Mouse (Mus musculus) intestine, postnatal 0 days (tissue): ENCODE data around the gene Gtf2e1. TPM values are rescaled to one million over a fixed set of nuclear protein-coding genes. Genes with fewer than 3 reads are reported as not detected.

Experiments
- ATAC-seq: fragments of 200-750 bp; cut with Nextera tagmentation; 2 replicates; pipeline ENCODE4 v1.8.0; 2017; ENCODE audit warnings: mild to moderate bottlenecking, moderate TSS enrichment, moderate library complexity
- H3K27ac ChIP-seq: fragments of 300-500 bp; sonication (generic); 2 replicates; pipeline ENCODE4 v1.5.1; 2014; ENCODE audit warnings: mild to moderate bottlenecking, low read depth, low read length, moderate library complexity
- H3K27me3 ChIP-seq: fragments of 300-500 bp; sonication (generic); replicated peaks from 2 replicates; pipeline ENCODE4 v1.6.1; 2014; ENCODE audit warnings: low read length, mixed read lengths; ENCODE audit not compliant: control insufficient read depth, insufficient read depth
- H3K36me3 ChIP-seq: fragments of 300-500 bp; sonication (generic); 2 replicates; pipeline ENCODE4 v1.6.1; 2014; ENCODE audit warnings: mild to moderate bottlenecking, moderate library complexity; ENCODE audit not compliant: control insufficient read depth, insufficient read depth
- H3K4me1 ChIP-seq: fragments of 300-500 bp; sonication (generic); replicated peaks from 2 replicates; pipeline ENCODE4 v1.6.1; 2014; ENCODE audit warnings: antibody characterized with exemption, low read length, mixed read lengths; ENCODE audit not compliant: control insufficient read depth, insufficient read depth
- H3K4me2 ChIP-seq: fragments of 300-500 bp; sonication (generic); replicated peaks from 2 replicates; pipeline ENCODE4 v1.6.1; 2014; ENCODE audit warnings: low read depth, mild to moderate bottlenecking, moderate library complexity
- H3K4me3 ChIP-seq: fragments of 300-500 bp; sonication (generic); 2 replicates; pipeline ENCODE4 v1.5.1; 2014; ENCODE audit warnings: low read depth, low read length
- H3K9ac ChIP-seq: fragments of 300-500 bp; sonication (generic); 2 replicates; pipeline ENCODE4 v1.6.1; 2014; ENCODE audit warnings: mild to moderate bottlenecking, low read depth, low read length
- H3K9me3 ChIP-seq: fragments of 300-500 bp; sonication (generic); 2 replicates; pipeline ENCODE4 v1.6.1; 2016; ENCODE audit warnings: mixed run types; ENCODE audit not compliant: control insufficient read depth
- CTCF ChIP-seq: sonication (generic); IDR thresholded peaks from 2 replicates; pipeline ENCODE4 v1.5.1; 2016; ENCODE audit warnings: low read depth, mild to moderate bottlenecking, control low read depth, antibody characterized with exemption, moderate library complexity
- WGBS: fragments of 180-500 bp; shearing (Covaris S2); extraction: QIAGEN DNeasy Blood & Tissue Kit; methylation state at CpG from one replicate; pipeline ENCODE4 v1.1.7; 2014; 5-methylcytosine and 5-hydroxymethylcytosine counted together
- polyA plus RNA-seq: library from polyadenylated mRNA; unstranded; fragments of >200 nt; fragmentation: Nextera tagmentation; extraction: Ambion mirVana; gene quantifications from 2 replicates; pipeline ENCODE4 v1.2.1, GENCODE M21; 2015

The Gtf2e1 gene
- polyA plus RNA-seq, result 9.7 and 10.6 TPM in 2 replicates

DNA sequence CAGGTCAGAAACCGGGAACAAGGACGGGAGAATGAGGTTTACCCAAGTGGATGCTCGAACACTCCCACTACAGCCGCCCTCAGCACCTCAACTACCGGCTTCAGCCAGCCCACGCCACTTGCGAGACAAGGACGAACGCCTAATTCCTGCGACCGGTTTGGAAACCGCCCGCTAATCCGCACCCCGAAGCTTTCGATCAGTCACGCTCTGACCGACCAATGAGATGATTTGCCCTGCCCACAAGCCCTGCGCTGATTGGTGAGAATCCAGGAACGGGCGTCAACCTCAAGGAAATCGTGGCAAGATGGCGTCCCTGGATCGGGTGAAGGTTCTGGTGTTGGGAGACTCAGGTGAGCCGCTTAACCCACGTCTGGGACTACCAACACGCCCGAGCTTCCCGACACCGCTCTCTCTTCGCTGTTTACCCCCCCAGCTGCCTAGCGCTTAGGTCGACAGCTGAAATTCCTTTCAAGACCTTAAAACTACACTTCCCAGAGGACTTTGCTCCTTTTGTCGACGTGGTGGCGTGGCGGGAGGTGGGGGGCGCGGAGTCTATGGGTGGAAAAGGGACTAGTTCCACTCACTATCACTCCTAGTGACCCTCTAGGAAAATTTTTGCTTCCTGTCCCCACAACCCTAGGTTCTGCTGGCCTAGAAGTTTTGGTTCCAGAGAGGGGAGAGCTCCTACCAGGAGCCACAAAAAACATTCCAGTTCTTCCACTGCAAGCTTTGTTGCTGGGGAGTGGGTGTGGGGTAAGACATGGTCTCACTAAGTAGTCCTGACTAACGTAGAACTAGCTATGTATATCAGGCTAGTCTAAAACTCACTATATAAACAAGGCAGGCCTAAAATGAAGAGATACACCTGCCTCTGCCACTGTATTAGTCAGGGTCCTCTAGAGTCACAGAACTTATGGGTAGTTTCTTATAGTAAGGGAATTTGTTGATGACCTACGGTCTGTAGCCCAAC is at the start of gene Gtf2e1, which contains the start of gene Rabl3:
Gene Gtf2e1, minus strand, starts transcription at position 179 of the 970 bp plus-strand sequence.
Gene Rabl3, plus strand, starts transcription at position 275 of the 970 bp plus-strand sequence.
- 1% methylated on average over 41 of the region's 41 CpGs for WGBS
- no peaks in the 10 kb centered on the region for H3K27me3 ChIP-seq
- peak; percentile 99 for ATAC-seq

DNA sequence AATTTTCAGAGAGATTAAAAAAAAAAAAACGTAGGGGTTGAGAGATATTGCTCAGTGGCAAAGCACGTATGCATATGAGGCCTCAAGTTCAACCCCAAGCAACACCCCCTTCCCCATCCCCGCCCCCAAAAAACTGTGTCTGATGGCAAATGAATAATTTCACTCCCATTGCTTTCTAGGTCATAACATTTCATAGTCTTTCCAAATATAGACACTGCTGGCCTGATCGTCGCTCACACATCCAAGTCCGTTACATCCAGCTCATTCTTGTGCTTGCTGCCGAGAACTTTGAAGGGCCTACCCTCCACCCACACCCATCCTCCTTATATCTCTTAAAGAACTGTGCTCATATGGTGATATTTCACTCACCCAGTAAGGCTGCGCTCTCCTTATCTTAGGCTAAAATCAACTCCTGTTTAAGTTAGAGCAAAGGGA is 45.6 kb upstream of the Gtf2e1 start:
- no peak for TF ChIP-seq CTCF
- Histone ChIP-seq H3K36me3 (no peaks in the 10 kb centered on the region), H3K4me3 (no peak overlapping the region), H3K4me2 (peak overlapping the region; percentile 66; the same call in 1 of the 2 replicates), H3K9me3 (no peaks in the 10 kb centered on the region), H3K4me1 (peaks cover 7% of the 10 kb centered on the region), H3K27ac (no peak overlapping the region; the same call in 1 of the 2 replicates), H3K9ac (no peak overlapping the region), H3K27me3 (no peaks in the 10 kb centered on the region)
- ATAC-seq, result no peak
- 71% methylated on average over 8 of the region's 8 CpGs for WGBS

More for the DNA sequence above, at the start of gene Gtf2e1, which contains the start of gene Rabl3:
- TF ChIP-seq CTCF, result no peak
- peak within 1 kb of the TSS; percentile 53 for H3K4me3 ChIP-seq
- peak within 1 kb of the TSS; percentile 75 for H3K9ac ChIP-seq
- H3K27ac ChIP-seq, result peak within 1 kb of the TSS; percentile 86
- H3K36me3 ChIP-seq, result peaks cover 18% of the 10 kb centered on the region
- H3K4me1 ChIP-seq, result no peaks in the 10 kb centered on the region
- no peaks in the 10 kb centered on the region for H3K9me3 ChIP-seq
- H3K4me2 ChIP-seq, result peak within 1 kb of the TSS; percentile 83

DNA sequence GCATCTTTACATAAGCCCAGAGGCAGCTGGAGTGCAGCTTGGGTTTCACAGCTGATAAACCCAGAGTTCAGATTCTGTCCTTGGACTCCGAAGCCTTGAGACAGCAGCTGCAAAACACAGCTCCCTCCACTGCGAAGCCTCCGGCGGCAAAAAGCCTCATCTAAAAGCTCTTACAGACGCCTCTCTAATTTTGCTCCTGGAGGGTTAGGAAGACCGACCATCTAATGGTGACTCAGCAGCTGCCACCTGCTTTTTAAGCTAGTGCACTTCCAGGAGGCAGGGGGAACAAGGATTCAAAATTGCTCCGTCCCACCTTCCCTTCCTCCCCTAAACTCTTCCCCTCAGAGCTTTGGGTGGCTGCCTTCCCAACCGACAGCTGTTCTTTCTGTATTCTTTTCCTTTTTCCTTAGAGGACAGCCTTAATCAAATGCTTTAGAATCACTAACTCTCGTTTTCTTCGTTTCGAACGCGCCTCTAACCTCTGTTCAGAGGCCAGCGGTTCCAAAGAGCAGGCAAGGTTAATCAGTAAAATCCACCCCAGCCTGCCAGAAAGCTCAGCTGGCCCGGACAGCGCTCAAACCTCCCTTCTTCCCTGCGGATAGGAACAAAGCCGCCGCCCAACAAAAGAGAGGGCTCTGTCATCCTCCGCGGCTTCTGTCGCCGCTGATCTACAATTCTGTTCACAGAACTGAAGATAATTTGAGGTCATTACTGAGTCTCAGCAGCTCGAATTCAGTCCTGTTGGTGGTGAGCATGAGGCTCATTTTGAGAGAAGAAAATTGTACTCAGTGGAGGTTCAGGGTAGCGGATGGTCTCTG is 44.8 kb upstream of the Gtf2e1 start:
- no peaks in the 10 kb centered on the region for H3K27me3 ChIP-seq
- ATAC-seq, result peak; percentile 79
- H3K4me2 ChIP-seq, result peak overlapping the region; percentile 66
- H3K4me1 ChIP-seq, result peaks cover 7% of the 10 kb centered on the region
- no peak overlapping the region for H3K9ac ChIP-seq
- H3K27ac ChIP-seq, result peak overlapping the region; percentile 81
- H3K4me3 ChIP-seq, result peak overlapping the region; percentile 28
- TF ChIP-seq CTCF, result no peak
- no peaks in the 10 kb centered on the region for H3K36me3 ChIP-seq
- no peaks in the 10 kb centered on the region for H3K9me3 ChIP-seq
- WGBS, result 5% methylated on average over 25 of the region's 25 CpGs

DNA sequence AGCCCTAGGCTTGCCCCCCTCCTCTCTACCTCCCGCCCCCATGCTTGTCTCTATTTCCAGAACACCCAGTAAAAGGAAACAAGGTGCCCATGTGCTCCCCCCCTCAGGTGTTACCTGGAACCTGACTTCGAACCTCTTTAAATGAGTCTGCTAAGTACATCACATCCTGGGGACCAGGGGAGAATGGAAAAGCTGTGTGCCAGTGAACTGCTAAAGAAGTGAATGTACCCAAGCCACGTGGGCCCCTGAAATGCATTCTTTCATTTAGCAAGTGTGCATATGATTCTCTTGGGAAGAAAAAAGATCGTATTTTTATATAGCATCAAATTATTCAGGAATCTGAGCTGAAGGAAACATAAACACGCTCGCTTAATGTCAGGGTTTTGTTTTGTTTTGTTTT is 44.2 kb upstream of the Gtf2e1 start:
- peak overlapping the region; percentile 28; the same call in 1 of the 2 replicates for H3K4me3 ChIP-seq
- no peak for ATAC-seq
- H3K27me3 ChIP-seq, result no peaks in the 10 kb centered on the region
- peak overlapping the region; percentile 81 for H3K27ac ChIP-seq
- H3K4me1 ChIP-seq, result peaks cover 7% of the 10 kb centered on the region
- 45% methylated on average over 6 of the region's 6 CpGs for WGBS
- no peaks in the 10 kb centered on the region for H3K36me3 ChIP-seq
- H3K9me3 ChIP-seq, result no peaks in the 10 kb centered on the region
- H3K9ac ChIP-seq, result no peak overlapping the region
- TF ChIP-seq CTCF, result no peak
- H3K4me2 ChIP-seq, result peak overlapping the region; percentile 66

DNA sequence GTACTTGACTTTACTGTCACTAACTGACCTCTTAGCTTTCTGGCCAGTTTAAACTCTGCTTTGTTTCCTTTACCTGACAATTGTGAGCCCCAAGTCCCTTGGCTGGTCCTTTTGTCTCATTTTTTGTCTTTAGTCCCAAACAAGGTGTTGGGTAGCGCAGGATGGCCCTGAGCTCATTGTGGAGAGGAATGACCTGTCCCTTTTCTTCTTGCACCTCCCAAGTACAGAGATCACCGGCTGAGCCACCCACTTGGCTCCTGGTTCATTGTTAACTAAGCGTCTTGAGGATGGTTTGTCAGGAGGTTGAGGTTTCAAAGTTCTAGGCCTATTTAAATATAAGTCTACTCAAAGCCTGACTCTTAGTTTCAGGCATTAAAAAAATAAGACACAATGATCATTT is 43.7 kb upstream of the Gtf2e1 start:
- no peaks in the 10 kb centered on the region for H3K9me3 ChIP-seq
- ATAC-seq, result no peak
- H3K4me3 ChIP-seq, result no peak overlapping the region
- no peaks in the 10 kb centered on the region for H3K27me3 ChIP-seq
- no peak overlapping the region for H3K4me2 ChIP-seq
- no peak for TF ChIP-seq CTCF
- WGBS, result 61% methylated on average over 3 of the region's 3 CpGs
- peaks cover 7% of the 10 kb centered on the region for H3K4me1 ChIP-seq
- no peak overlapping the region for H3K9ac ChIP-seq
- no peaks in the 10 kb centered on the region for H3K36me3 ChIP-seq
- H3K27ac ChIP-seq, result no peak overlapping the region

DNA sequence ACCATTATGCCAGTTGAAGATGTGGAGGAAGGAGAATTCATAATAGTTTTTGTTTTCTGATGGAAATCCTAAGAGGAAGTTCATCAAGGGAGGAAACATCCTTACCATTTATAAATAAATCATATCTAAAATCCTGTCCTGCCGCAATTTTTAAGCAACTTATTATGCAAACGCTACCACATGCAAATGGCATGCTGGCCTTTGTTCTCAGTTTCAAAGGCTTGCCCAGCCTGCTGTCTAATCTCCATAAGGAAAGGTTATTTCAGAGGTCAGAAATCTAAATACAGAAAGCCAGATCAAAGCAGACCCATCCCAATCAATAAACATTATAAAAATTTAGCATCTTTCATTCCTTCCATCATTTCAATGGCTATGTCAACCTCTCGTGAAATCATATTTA is 42.3 kb upstream of the Gtf2e1 start:
- Histone ChIP-seq H3K4me3 (no peak overlapping the region), H3K9me3 (no peaks in the 10 kb centered on the region), H3K9ac (no peak overlapping the region), H3K36me3 (no peaks in the 10 kb centered on the region), H3K4me2 (no peak overlapping the region), H3K4me1 (peaks cover 7% of the 10 kb centered on the region), H3K27me3 (no peaks in the 10 kb centered on the region), H3K27ac (no peak overlapping the region)
- no peak for TF ChIP-seq CTCF
- WGBS, result 83% methylated on average over 3 of the region's 3 CpGs
- no peak for ATAC-seq
